Mouse (Mus musculus) heart, postnatal 4 days (tissue): ENCODE measurements around the gene Tnfrsf12a. TPM values are rescaled to one million over a fixed set of nuclear protein-coding genes. Genes with fewer than 3 reads are reported as not detected.
A peak's percentile ranks its signal among the peaks of the same experiment; 100 is the strongest.

Experiments
- DNase-seq: peaks from one replicate; pipeline ENCODE4 v3.0.0; 2021
- total RNA-seq, 2 experiments: library from RNA; stranded (reverse); gene quantifications; 2 replicates each; pipeline ENCODE4 v1.2.3; 2021

Tnfrsf12a gene
- total RNA-seq, 2 experiments from 2014 or later: 212 to 246 TPM

GRCm38 (mm10) chr17:23644613-23645495, 32.4 kb downstream of the Tnfrsf12a start, which contains the start of gene Mmp25:
TSS of gene Mmp25 (minus strand) at chr17:23645277.
- DNase-seq: peak; percentile 43

GRCm38 (mm10) chr17:23631241-23631640, 46.0 kb downstream of the Tnfrsf12a start:
- no peak for DNase-seq

- DNase-seq: peak; percentile 90
Observed at GRCm38 (mm10) chr17:23630195-23631020, 46.9 kb downstream of the Tnfrsf12a start.

- DNase-seq: no peak
Observed at GRCm38 (mm10) chr17:23627813-23628212, 49.5 kb downstream of the Tnfrsf12a start.

Other genes starting within 250 kb of the Tnfrsf12a start
- not detected for gene Vmn2r117, start 197.8 kb downstream of the Tnfrsf12a start, total RNA-seq
- gene Zfp213, start 113.2 kb downstream of the Tnfrsf12a start, total RNA-seq: 1 to 10 TPM; 5.8 to 6.3 TPM
- gene Zfp13, start 78.0 kb downstream of the Tnfrsf12a start, total RNA-seq: 10 to 100 TPM in 1 of 2 experiments, 1 to 10 TPM in 1; 9.3 to 10.3 TPM
- gene Zscan10, start 76.6 kb downstream of the Tnfrsf12a start, total RNA-seq: not detected
- gene Mmp25, start 32.2 kb downstream of the Tnfrsf12a start, total RNA-seq: under 1 TPM; 0.48 to 0.50 TPM
- under 1 TPM in 1 of 2 experiments, not detected in 1; 0.14 TPM for gene Bicdl2, start 17.0 kb downstream of the Tnfrsf12a start, total RNA-seq
- gene Hcfc1r1, start 3.9 kb downstream of the Tnfrsf12a start, total RNA-seq: 100 to 1,000 TPM; 214 to 238 TPM
- 10 to 100 TPM; 24.8 to 28.8 TPM for gene Thoc6, start 3.6 kb downstream of the Tnfrsf12a start, total RNA-seq
- gene Cldn6, start 1.8 kb upstream of the Tnfrsf12a start, total RNA-seq: not detected
- not detected for gene Cldn9, start 6.6 kb upstream of the Tnfrsf12a start, total RNA-seq
- not detected for gene 1520401A03Rik, start 45.3 kb upstream of the Tnfrsf12a start, total RNA-seq
- gene Pkmyt1, start 48.9 kb upstream of the Tnfrsf12a start, total RNA-seq: 10 to 100 TPM; 16.6 to 16.7 TPM
- 10 to 100 TPM; 19.1 to 19.3 TPM for gene Paqr4, start 63.4 kb upstream of the Tnfrsf12a start, total RNA-seq
- gene Kremen2, start 68.4 kb upstream of the Tnfrsf12a start, total RNA-seq: not detected
- 10 to 100 TPM; 32.8 to 33.4 TPM for gene Flywch1, start 94.1 kb upstream of the Tnfrsf12a start, total RNA-seq
- 1 to 10 TPM; 1.2 to 2.2 TPM for gene Flywch2, start 108.6 kb upstream of the Tnfrsf12a start, total RNA-seq
- 100 to 1,000 TPM; 275 to 287 TPM for gene Srrm2, start 113.1 kb upstream of the Tnfrsf12a start, total RNA-seq
- gene Elob, start 151.7 kb upstream of the Tnfrsf12a start, total RNA-seq: 100 to 1,000 TPM; 413 to 427 TPM
- gene Prss33, start 158.6 kb upstream of the Tnfrsf12a start, total RNA-seq: not detected
- gene Prss32, start 166.4 kb upstream of the Tnfrsf12a start, total RNA-seq: not detected
- not detected for gene Prss41, start 166.7 kb upstream of the Tnfrsf12a start, total RNA-seq
- gene Prss21, start 190.6 kb upstream of the Tnfrsf12a start, total RNA-seq: not detected
- gene Dcpp1, start 203.4 kb upstream of the Tnfrsf12a start, total RNA-seq: not detected
- not detected for gene Dcpp2, start 203.4 kb upstream of the Tnfrsf12a start, total RNA-seq
- gene Dcpp3, start 240.0 kb upstream of the Tnfrsf12a start, total RNA-seq: not detected